Mouse (Mus musculus): Measurements from ENCODE around the gene Herc4. TPM values are rescaled to one million over a fixed set of nuclear protein-coding genes. Genes with fewer than 3 reads are reported as not detected.

The Herc4 gene
- polyA plus RNA-seq, 1 experiment = 57.2 TPM

DNA sequence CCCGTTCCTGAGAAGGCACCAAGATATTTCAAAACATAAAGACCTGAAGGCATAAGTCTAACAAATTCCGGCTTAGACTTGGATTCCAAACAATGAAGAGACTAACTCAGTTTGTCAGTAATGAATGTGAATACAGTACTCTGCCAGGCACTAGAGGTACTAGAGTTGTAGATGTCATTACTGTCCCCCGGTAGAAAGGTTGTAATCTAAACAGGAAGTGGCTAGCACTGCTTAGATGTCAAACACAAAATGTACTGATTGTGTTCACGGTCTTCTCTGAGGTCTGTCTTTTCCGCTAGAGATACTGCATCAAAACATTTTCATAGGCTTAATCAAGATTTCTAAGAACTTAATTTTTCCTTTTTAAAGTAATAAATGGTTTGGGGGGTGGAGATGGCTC lies 12.0 kb upstream of the Herc4 start:
- Histone ChIP-seq H3K4me3 (ENCODE audit: insufficient read depth, low read length) (no peak overlapping the region), H3K27ac (ENCODE audit: insufficient read depth, low read length) (no peak overlapping the region), H3K4me1 (ENCODE audit: control insufficient read depth, insufficient read depth, low read length) (no peaks in the 10 kb centered on the region)
- TF ChIP-seq POLR2A (IDR thresholded peaks at IDR 0.05; ENCODE audit: low read depth, low read length) (no peak), CTCF (IDR thresholded peaks at IDR 0.05; ENCODE audit: borderline replicate concordance, insufficient read depth, low read length) (no peak)

GRCm38 (mm10) chr10:63234133-63234532 lies 9.5 kb upstream of the Herc4 start:
- TF ChIP-seq POLR2A (IDR thresholded peaks at IDR 0.05; ENCODE audit: low read depth, low read length) (no peak), CTCF (IDR thresholded peaks at IDR 0.05; ENCODE audit: borderline replicate concordance, insufficient read depth, low read length) (no peak)
- no peak overlapping the region for H3K27ac ChIP-seq (ENCODE audit: insufficient read depth, low read length)
- no peaks in the 10 kb centered on the region for H3K4me1 ChIP-seq (ENCODE audit: control insufficient read depth, insufficient read depth, low read length)
- no peak overlapping the region for H3K4me3 ChIP-seq (ENCODE audit: insufficient read depth, low read length)

GRCm38 (mm10) chr10:63235889-63236288 lies 7.7 kb upstream of the Herc4 start:
- TF ChIP-seq CTCF (IDR thresholded peaks at IDR 0.05; ENCODE audit: borderline replicate concordance, insufficient read depth, low read length) (no peak), POLR2A (IDR thresholded peaks at IDR 0.05; ENCODE audit: low read depth, low read length) (no peak)
- Histone ChIP-seq H3K27ac (ENCODE audit: insufficient read depth, low read length) (no peak overlapping the region), H3K4me1 (ENCODE audit: control insufficient read depth, insufficient read depth, low read length) (no peaks in the 10 kb centered on the region), H3K4me3 (ENCODE audit: insufficient read depth, low read length) (no peak overlapping the region)

DNA sequence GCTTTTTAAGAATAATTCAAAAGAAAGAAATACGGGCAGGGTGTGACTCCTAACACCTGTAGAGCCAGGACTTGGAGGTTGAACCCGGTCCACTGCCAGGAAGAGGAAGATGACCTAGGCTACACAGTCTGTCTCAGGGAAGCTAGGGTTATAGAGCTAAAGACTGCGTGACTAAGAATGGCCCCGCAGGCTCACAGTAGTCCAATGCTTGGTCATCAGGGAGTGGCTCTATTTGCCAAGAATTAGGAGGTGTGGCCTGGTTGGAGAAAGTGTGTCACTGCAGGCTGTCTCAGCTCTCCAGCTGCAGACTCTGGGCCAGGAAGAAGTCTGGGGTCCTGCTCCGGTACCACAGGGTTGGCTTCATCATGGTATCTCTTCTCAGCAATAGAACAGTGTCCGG lies 6.9 kb upstream of the Herc4 start:
- H3K4me1 ChIP-seq (ENCODE audit: control insufficient read depth, insufficient read depth, low read length) = no peaks in the 10 kb centered on the region
- TF ChIP-seq CTCF (IDR thresholded peaks at IDR 0.05; ENCODE audit: borderline replicate concordance, insufficient read depth, low read length) = no peak
- no peak for TF ChIP-seq POLR2A (IDR thresholded peaks at IDR 0.05; ENCODE audit: low read depth, low read length)
- no peak overlapping the region for H3K4me3 ChIP-seq (ENCODE audit: insufficient read depth, low read length)
- H3K27ac ChIP-seq (ENCODE audit: insufficient read depth, low read length) = no peak overlapping the region

DNA sequence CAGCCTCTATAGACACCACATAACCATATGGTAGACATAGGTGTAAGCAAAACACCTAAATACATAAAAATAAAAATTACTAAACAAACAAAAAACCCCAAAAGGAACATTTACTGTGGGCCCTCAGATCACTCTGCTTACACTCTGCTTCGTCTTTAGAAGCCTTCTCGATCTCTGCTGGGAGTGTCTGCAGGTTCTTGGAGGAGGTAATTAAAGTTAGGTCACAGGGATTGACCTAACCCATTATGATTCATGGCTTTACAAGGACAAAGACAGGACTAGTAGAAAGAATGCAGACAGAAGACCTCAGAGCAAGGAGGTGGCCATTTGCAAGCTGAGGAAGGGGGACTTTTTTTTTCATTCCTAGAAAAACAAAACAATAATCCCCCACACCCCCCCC lies 6.4 kb upstream of the Herc4 start:
- Histone ChIP-seq H3K4me3 (ENCODE audit: insufficient read depth, low read length) (no peak overlapping the region), H3K27ac (ENCODE audit: insufficient read depth, low read length) (no peak overlapping the region), H3K4me1 (ENCODE audit: control insufficient read depth, insufficient read depth, low read length) (no peaks in the 10 kb centered on the region)
- TF ChIP-seq CTCF (IDR thresholded peaks at IDR 0.05; ENCODE audit: borderline replicate concordance, insufficient read depth, low read length) (no peak), POLR2A (IDR thresholded peaks at IDR 0.05; ENCODE audit: low read depth, low read length) (no peak)

GRCm38 (mm10) chr10:63238090-63238489 lies 5.5 kb upstream of the Herc4 start:
- Histone ChIP-seq H3K4me3 (ENCODE audit: insufficient read depth, low read length) (no peak overlapping the region), H3K27ac (ENCODE audit: insufficient read depth, low read length) (no peak overlapping the region), H3K4me1 (ENCODE audit: control insufficient read depth, insufficient read depth, low read length) (no peaks in the 10 kb centered on the region)
- no peak for TF ChIP-seq CTCF (IDR thresholded peaks at IDR 0.05; ENCODE audit: borderline replicate concordance, insufficient read depth, low read length)
- no peak for TF ChIP-seq POLR2A (IDR thresholded peaks at IDR 0.05; ENCODE audit: low read depth, low read length)

DNA sequence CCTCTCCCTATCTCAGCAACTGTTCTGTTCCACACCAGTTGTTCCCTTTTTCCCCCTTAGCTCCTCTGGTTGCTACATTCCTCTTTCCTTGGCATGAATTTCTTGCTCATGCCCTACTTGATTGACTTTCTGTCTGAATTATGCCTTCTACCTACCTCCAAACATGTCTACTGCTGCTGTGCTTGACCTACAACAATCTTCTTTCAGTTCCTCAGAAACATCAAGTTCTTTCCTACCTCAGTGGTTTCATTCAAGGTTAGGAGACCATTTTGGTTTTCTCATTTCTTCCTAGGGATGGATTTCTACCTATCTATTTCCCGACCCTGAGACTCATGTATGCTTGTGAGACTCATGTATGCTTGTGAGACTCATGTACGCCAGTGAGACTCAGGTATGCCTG lies 3.8 kb upstream of the Herc4 start:
- TF ChIP-seq CTCF (IDR thresholded peaks at IDR 0.05; ENCODE audit: borderline replicate concordance, insufficient read depth, low read length) (no peak), POLR2A (IDR thresholded peaks at IDR 0.05; ENCODE audit: low read depth, low read length) (no peak)
- H3K27ac ChIP-seq (ENCODE audit: insufficient read depth, low read length) = no peak overlapping the region
- no peak overlapping the region for H3K4me3 ChIP-seq (ENCODE audit: insufficient read depth, low read length)
- no peaks in the 10 kb centered on the region for H3K4me1 ChIP-seq (ENCODE audit: control insufficient read depth, insufficient read depth, low read length)

GRCm38 (mm10) chr10:63240868-63241271 lies 2.7 kb upstream of the Herc4 start:
- H3K27ac ChIP-seq (ENCODE audit: insufficient read depth, low read length) = no peak overlapping the region
- H3K4me1 ChIP-seq (ENCODE audit: control insufficient read depth, insufficient read depth, low read length) = peaks cover 2% of the 10 kb centered on the region; the same call in 1 of the 2 replicates
- TF ChIP-seq POLR2A (IDR thresholded peaks at IDR 0.05; ENCODE audit: low read depth, low read length) (no peak), CTCF (IDR thresholded peaks at IDR 0.05; ENCODE audit: borderline replicate concordance, insufficient read depth, low read length) (no peak)
- no peak overlapping the region for H3K4me3 ChIP-seq (ENCODE audit: insufficient read depth, low read length)

GRCm38 (mm10) chr10:63242798-63243435 lies 693 bp upstream of the Herc4 start:
- H3K4me1 ChIP-seq (ENCODE audit: control insufficient read depth, insufficient read depth, low read length) = peaks cover 3% of the 10 kb centered on the region; the same call in 1 of the 2 replicates
- H3K27ac ChIP-seq (ENCODE audit: insufficient read depth, low read length) = peak overlapping the region; percentile 58
- H3K4me3 ChIP-seq (ENCODE audit: insufficient read depth, low read length) = peak overlapping the region; percentile 73
- TF ChIP-seq CTCF (IDR thresholded peaks at IDR 0.05; ENCODE audit: borderline replicate concordance, insufficient read depth, low read length) = no peak

GRCm38 (mm10) chr10:63244055-63244671 lies 553 bp downstream of the Herc4 start:
- 0 out of 2 replicates have a peak, but pooled peaks have one; percentile 10 for TF ChIP-seq POLR2A (IDR thresholded peaks at IDR 0.05; ENCODE audit: low read depth, low read length)
- TF ChIP-seq CTCF (IDR thresholded peaks at IDR 0.05; ENCODE audit: borderline replicate concordance, insufficient read depth, low read length) = no peak
- peak overlapping the region; percentile 90 for H3K27ac ChIP-seq (ENCODE audit: insufficient read depth, low read length)
- peaks cover 3% of the 10 kb centered on the region; the same call in 1 of the 2 replicates for H3K4me1 ChIP-seq (ENCODE audit: control insufficient read depth, insufficient read depth, low read length)
- peak overlapping the region; percentile 98 for H3K4me3 ChIP-seq (ENCODE audit: insufficient read depth, low read length)

Measured in embryonic fibroblast, embryonic 13.5 days (primary cell).